Mouse (Mus musculus) heart, adult 2 months (tissue): ENCODE results near the gene Kcnn4. TPM values are rescaled to one million over a fixed set of nuclear protein-coding genes. Genes with fewer than 3 reads are reported as not detected.

Experiments used
- DNase-seq, 2 experiments: peaks; one replicate each; pipeline ENCODE4 v3.0.0; 2021
- H3K27ac ChIP-seq: fragments of 200-600 bp; 2 replicates; pipeline ENCODE4 v1.8.1; 2022
- H3K27me3 ChIP-seq: fragments of 200-500 bp; 2 replicates; pipeline ENCODE4 v1.6.1; 2012; ENCODE audit warnings: mild to moderate bottlenecking, low read length, inconsistent platforms, mixed read lengths; ENCODE audit not compliant: control insufficient read depth, insufficient read depth
- H3K36me3 ChIP-seq: fragments of 200-500 bp; 2 replicates; pipeline ENCODE4 v1.6.1; 2012; ENCODE audit warnings: low read length, inconsistent platforms; ENCODE audit not compliant: control insufficient read depth, insufficient read depth
- H3K4me1 ChIP-seq: fragments of 200-500 bp; 2 replicates; pipeline ENCODE4 v1.6.1; 2011; ENCODE audit warnings: low read length; ENCODE audit not compliant: control insufficient read depth, insufficient read depth
- H3K4me3 ChIP-seq: fragments of 200-600 bp; 2 replicates; pipeline ENCODE4 v1.8.1; 2022
- H3K79me2 ChIP-seq: fragments of 200-500 bp; replicated peaks from 2 replicates; pipeline ENCODE4 v1.6.1; 2012; ENCODE audit warnings: mild to moderate bottlenecking, inconsistent platforms, low read length, moderate library complexity, mixed read lengths; ENCODE audit not compliant: control insufficient read depth, insufficient read depth
- H3K9ac ChIP-seq: fragments of 200-500 bp; 2 replicates; pipeline ENCODE4 v1.6.1; 2012; ENCODE audit warnings: low read depth, mild to moderate bottlenecking, control low read depth, inconsistent platforms, low read length, mixed read lengths
- CTCF ChIP-seq: fragments of 200-600 bp; IDR thresholded peaks from 2 replicates; pipeline ENCODE4 v1.8.1; 2022; ENCODE audit warnings: antibody characterized with exemption, mild to moderate bottlenecking, moderate library complexity
- EP300 ChIP-seq: fragments of 200-500 bp; IDR thresholded peaks from 2 replicates; pipeline ENCODE4 v1.6.1; 2011; ENCODE audit warnings: low read depth, low read length, control low read depth; ENCODE audit not compliant: insufficient read depth
- POLR2A ChIP-seq: fragments of 200-500 bp; IDR thresholded peaks from 2 replicates; pipeline ENCODE4 v1.6.1; 2011; ENCODE audit warnings: mild to moderate bottlenecking, low read depth, low read length, control low read depth; ENCODE audit not compliant: insufficient read depth
- WGBS: fragments of 180-500 bp; shearing (Covaris S2); methylation state at CpG from one replicate; pipeline ENCODE4 v1.1.7; 2018; 5-methylcytosine and 5-hydroxymethylcytosine counted together
- intact Hi-C: fragments of 180-260 bp; cut with DNase I; formaldehyde crosslinking; loops from one replicate; pipeline ENCODE4 v1.15.1; 2025
- microRNA-seq, 2 experiments: library from miRNA; unstranded; fragments of <30 nt; microRNA quantifications; one replicate each; pipeline ENCODE4 v1.2.0; 2021
- polyA plus RNA-seq: library from polyadenylated mRNA; depleted of rRNA; stranded (reverse); fragments of >200 nt; gene quantifications from 2 replicates; pipeline ENCODE4 v1.2.3, GENCODE M21; 2012; rRNA removed
- total RNA-seq, 2 experiments: library from RNA; stranded (reverse); gene quantifications; 2 replicates each; pipeline ENCODE4 v1.2.3; 2021

Kcnn4 gene
- total and polyA plus RNA-seq, 3 experiments = 0.91 to 1.9 (median 1.1) TPM

- 93% methylated on average over 15 of the region's 15 CpGs for WGBS
Measured at GRCm38 (mm10) chr7:24430551-24431345, 60.7 kb downstream of the Kcnn4 start.

GRCm38 (mm10) chr7:24431713-24432112, 61.6 kb downstream of the Kcnn4 start:
- no peak overlapping the region for H3K4me3 ChIP-seq
- no peaks in the 10 kb centered on the region for H3K4me1 ChIP-seq
- 55% methylated on average over 11 of the region's 11 CpGs for WGBS
- DNase-seq = no peak
- H3K9ac ChIP-seq = no peak overlapping the region
- H3K27ac ChIP-seq = no peak overlapping the region
- no peaks in the 10 kb centered on the region for H3K36me3 ChIP-seq
- peaks cover 2% of the 10 kb centered on the region; the same call in 1 of the 2 replicates for H3K27me3 ChIP-seq
- no peaks in the 10 kb centered on the region for H3K79me2 ChIP-seq
- intact Hi-C loops = no loop called here
- TF ChIP-seq CTCF (no peak), EP300 (no peak), POLR2A (no peak)

More at GRCm38 (mm10) chr7:24430551-24431345, 60.7 kb downstream of the Kcnn4 start:
- Histone ChIP-seq H3K4me3 (no peak overlapping the region), H3K27me3 (peaks cover 2% of the 10 kb centered on the region; the same call in 1 of the 2 replicates), H3K27ac (no peak overlapping the region), H3K36me3 (no peaks in the 10 kb centered on the region), H3K79me2 (no peaks in the 10 kb centered on the region), H3K9ac (no peak overlapping the region), H3K4me1 (no peaks in the 10 kb centered on the region)
- intact Hi-C loops = no loop called here
- no peak for DNase-seq
- TF ChIP-seq EP300 (no peak), CTCF (no peak), POLR2A (no peak)

- Histone ChIP-seq H3K36me3 (no peaks in the 10 kb centered on the region), H3K4me3 (no peak overlapping the region), H3K4me1 (no peaks in the 10 kb centered on the region), H3K9ac (no peak overlapping the region), H3K79me2 (no peaks in the 10 kb centered on the region), H3K27me3 (peaks cover 2% of the 10 kb centered on the region; the same call in 1 of the 2 replicates), H3K27ac (no peak overlapping the region)
- no peak for DNase-seq
- intact Hi-C loops = no loop called here
- 79% methylated on average over 5 of the region's 5 CpGs for WGBS
- TF ChIP-seq CTCF = no peak
- no peak for TF ChIP-seq POLR2A
Measured at GRCm38 (mm10) chr7:24435305-24435704, 65.2 kb downstream of the Kcnn4 start.

Small RNA genes lying within 50 kb of the gene (microRNA-seq; reads per million reads assigned to microRNA genes)
- gene Gm27592 = 0 reads per million in 2 experiments

Other genes starting within 250 kb of the Kcnn4 start
- gene Zfp235, start 236.1 kb upstream of the Kcnn4 start, total RNA-seq = 1 to 10 TPM; 4.2 to 5.4 TPM
- gene Zfp235, start 236.1 kb upstream of the Kcnn4 start, polyA plus RNA-seq = 3.1 and 5.5 TPM in 2 replicates
- under 1 TPM; 0.16 TPM for gene Zfp114, start 195.2 kb upstream of the Kcnn4 start, total RNA-seq
- 0.06 and 0.10 TPM in 2 replicates for gene Zfp114, start 195.2 kb upstream of the Kcnn4 start, polyA plus RNA-seq
- 1 to 10 TPM; 3.2 to 3.6 TPM for gene Zfp111, start 158.8 kb upstream of the Kcnn4 start, total RNA-seq
- gene Zfp111, start 158.8 kb upstream of the Kcnn4 start, polyA plus RNA-seq = 1.1 and 1.6 TPM in 2 replicates
- gene Zfp109, start 132.7 kb upstream of the Kcnn4 start, total RNA-seq = 1 to 10 TPM; 1.8 to 2.1 TPM
- gene Zfp109, start 132.7 kb upstream of the Kcnn4 start, polyA plus RNA-seq = 0.80 and 1.5 TPM in 2 replicates
- gene Zfp108, start 115.5 kb upstream of the Kcnn4 start, total RNA-seq = 1 to 10 TPM; 1.4 to 1.8 TPM
- gene Zfp108, start 115.5 kb upstream of the Kcnn4 start, polyA plus RNA-seq = 0.70 and 1.4 TPM in 2 replicates
- 1 to 10 TPM; 3.3 to 4.1 TPM for gene Zfp93, start 99.8 kb upstream of the Kcnn4 start, total RNA-seq
- gene Zfp93, start 99.8 kb upstream of the Kcnn4 start, polyA plus RNA-seq = 1.7 and 2.9 TPM in 2 replicates
- gene Zfp61, start 69.0 kb upstream of the Kcnn4 start, total RNA-seq = 1 to 10 TPM; 2.7 to 3.3 TPM
- 2.7 and 5.3 TPM in 2 replicates for gene Zfp61, start 69.0 kb upstream of the Kcnn4 start, polyA plus RNA-seq
- 1 to 10 TPM; 1.9 to 2.7 TPM for gene Zfp94, start 53.6 kb upstream of the Kcnn4 start, total RNA-seq
- 3.4 and 3.8 TPM in 2 replicates for gene Zfp94, start 53.6 kb upstream of the Kcnn4 start, polyA plus RNA-seq
- not detected for gene Tescl, start 36.3 kb upstream of the Kcnn4 start, total RNA-seq
- gene Tescl, start 36.3 kb upstream of the Kcnn4 start, polyA plus RNA-seq = 0.35 and 0.66 TPM in 2 replicates
- gene Lypd5, start 21.1 kb upstream of the Kcnn4 start, total RNA-seq = not detected
- not detected in 2 replicates for gene Lypd5, start 21.1 kb upstream of the Kcnn4 start, polyA plus RNA-seq
- 1 to 10 TPM; 5.9 to 6.6 TPM for gene Smg9, start 29.4 kb downstream of the Kcnn4 start, total RNA-seq
- gene Smg9, start 29.4 kb downstream of the Kcnn4 start, polyA plus RNA-seq = 19.2 and 21.4 TPM in 2 replicates
- not detected for gene Irgc1, start 82.0 kb downstream of the Kcnn4 start, total RNA-seq
- 0.67 and 0.88 TPM in 2 replicates for gene Irgc1, start 82.0 kb downstream of the Kcnn4 start, polyA plus RNA-seq
- 1 to 10 TPM; 3.3 to 3.6 TPM for gene Plaur, start 92.2 kb downstream of the Kcnn4 start, total RNA-seq
- gene Plaur, start 92.2 kb downstream of the Kcnn4 start, polyA plus RNA-seq = 4.2 and 5.0 TPM in 2 replicates
- gene Cadm4, start 111.8 kb downstream of the Kcnn4 start, total RNA-seq = 10 to 100 TPM; 14.0 to 14.7 TPM
- gene Cadm4, start 111.8 kb downstream of the Kcnn4 start, polyA plus RNA-seq = 17.0 and 20.4 TPM in 2 replicates
- gene Zfp428, start 136.7 kb downstream of the Kcnn4 start, total RNA-seq = 10 to 100 TPM; 14.5 to 14.9 TPM
- gene Zfp428, start 136.7 kb downstream of the Kcnn4 start, polyA plus RNA-seq = 12.3 and 28.7 TPM in 2 replicates
- gene AC161166.1, start 142.2 kb downstream of the Kcnn4 start, total RNA-seq = not detected
- gene AC161166.1, start 142.2 kb downstream of the Kcnn4 start, polyA plus RNA-seq = 0.04 TPM in 1 of 2 replicates, not detected in the other
- 10 to 100 TPM; 16.1 to 17.4 TPM for gene Irgq, start 160.4 kb downstream of the Kcnn4 start, total RNA-seq
- gene Irgq, start 160.4 kb downstream of the Kcnn4 start, polyA plus RNA-seq = 12.9 and 20.7 TPM in 2 replicates
- gene Pinlyp, start 175.9 kb downstream of the Kcnn4 start, total RNA-seq = not detected
- gene Pinlyp, start 175.9 kb downstream of the Kcnn4 start, polyA plus RNA-seq = not detected in 2 replicates
- 10 to 100 TPM; 25.0 to 25.6 TPM for gene Xrcc1, start 176.0 kb downstream of the Kcnn4 start, total RNA-seq
- 21.8 and 25.5 TPM in 2 replicates for gene Xrcc1, start 176.0 kb downstream of the Kcnn4 start, polyA plus RNA-seq
- gene Ethe1, start 217.3 kb downstream of the Kcnn4 start, total RNA-seq = 10 to 100 TPM; 53.2 to 65.2 TPM
- 50.4 and 57.3 TPM in 2 replicates for gene Ethe1, start 217.3 kb downstream of the Kcnn4 start, polyA plus RNA-seq
- gene Zfp575, start 217.4 kb downstream of the Kcnn4 start, total RNA-seq = under 1 TPM in 1 of 2 experiments, not detected in 1; 0.07 TPM
- gene Zfp575, start 217.4 kb downstream of the Kcnn4 start, polyA plus RNA-seq = 0.08 TPM in 1 of 2 replicates, not detected in the other
- under 1 TPM; 0.27 to 0.34 TPM for gene Phldb3, start 240.5 kb downstream of the Kcnn4 start, total RNA-seq
- 0.20 and 0.25 TPM in 2 replicates for gene Phldb3, start 240.5 kb downstream of the Kcnn4 start, polyA plus RNA-seq